Mouse (Mus musculus) frontal cortex, adult 2 months (tissue): ENCODE measurements at regions not wholly inside any gene's neighbourhood (a gene's known extent, or its start where the extent isn't known, plus 50 kb on each side); places are given as distances from the start of the nearest gene placed in this dataset.
"Not testable (repeated sequence)": the region's sequence is repeated elsewhere in the genome, so short reads cannot be mapped to it uniquely, and the experiment has no call there.

Experiments
- DNase-seq, 2 experiments: peaks; one replicate each; pipeline ENCODE4 v3.0.0; 2022; ENCODE audit warnings: low spot score in 1 of 2; ENCODE audit errors: extremely low spot score in 1 of 2

DNA sequence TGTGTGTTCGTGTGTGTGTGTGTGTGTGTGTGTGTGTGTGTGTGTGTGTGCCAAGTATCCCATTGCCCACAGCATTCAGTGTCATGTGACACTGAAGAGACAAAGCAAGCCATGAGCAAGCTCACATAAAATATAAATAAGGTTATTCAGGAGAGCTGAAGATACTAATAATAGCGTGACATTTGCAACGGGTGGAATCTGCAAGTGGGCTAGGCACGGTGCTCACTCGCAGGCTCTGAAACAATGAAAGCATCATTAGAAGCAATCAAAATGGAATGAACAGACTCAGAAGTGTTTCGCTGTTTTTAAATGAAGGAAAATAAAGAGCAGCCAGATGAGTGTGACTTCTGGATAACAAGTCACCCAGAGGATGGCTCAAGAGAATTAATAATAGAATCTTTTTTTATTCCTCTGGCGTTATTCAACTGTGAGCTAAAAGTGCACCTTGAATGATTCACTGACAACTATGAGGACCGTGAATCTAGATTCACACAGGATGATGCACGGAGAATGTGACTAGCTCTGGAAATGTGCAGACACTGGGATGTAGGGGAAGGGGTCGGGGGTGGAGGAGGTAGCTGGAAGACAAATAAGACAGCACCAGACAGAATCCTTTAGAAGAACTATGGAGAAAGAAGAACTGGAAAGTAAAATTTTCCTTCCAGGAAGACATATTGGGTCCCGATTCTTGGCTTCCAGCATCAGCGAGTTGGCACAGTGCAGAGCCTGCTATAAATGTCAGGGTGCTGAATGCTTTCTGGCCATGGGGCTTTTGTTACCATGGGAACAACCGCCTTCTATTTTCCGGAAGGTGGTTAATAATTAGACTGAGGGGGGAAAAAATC is 55.3 kb downstream of the Actbl2 start:
- peak; percentile 38 to 63 for DNase-seq

DNA sequence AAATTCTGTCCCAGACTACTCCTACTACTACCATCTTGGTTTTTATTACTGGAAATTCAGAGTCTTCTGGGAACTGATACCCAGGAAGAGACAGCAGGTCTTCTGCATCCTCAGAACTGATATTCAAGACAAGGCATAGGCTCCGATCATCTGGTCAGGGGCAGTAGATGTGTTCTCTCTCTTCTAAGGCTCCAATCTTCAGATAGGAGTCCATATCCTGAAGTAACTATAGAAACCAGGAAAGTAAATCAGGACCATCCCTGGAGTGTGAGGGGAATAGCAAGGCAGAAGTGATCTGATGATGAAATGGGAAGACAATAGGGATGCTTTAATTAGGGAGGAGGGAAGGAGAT is 55.9 kb downstream of the Actbl2 start:
- DNase-seq, result no peak

DNA sequence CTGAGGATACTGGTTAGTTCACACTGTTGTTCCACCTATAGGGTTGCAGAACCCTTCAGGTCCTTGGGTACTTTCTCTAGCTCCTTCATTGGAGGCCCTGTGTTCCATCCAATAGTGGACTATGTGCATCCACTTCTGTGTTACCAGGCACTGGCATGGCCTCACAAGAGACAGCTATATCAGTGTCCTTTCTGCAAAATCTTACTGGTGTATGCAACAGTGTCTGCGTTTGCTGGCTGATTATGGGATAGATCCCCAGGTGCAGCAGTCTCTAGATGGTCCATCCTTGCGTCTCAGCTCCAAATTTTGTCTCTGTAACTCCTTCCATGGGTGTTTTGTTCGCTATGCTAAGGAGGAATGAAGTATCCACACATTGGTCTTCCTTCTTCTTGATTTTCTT is 58.7 kb downstream of the Actbl2 start:
- not testable (repeated sequence) for DNase-seq

DNA sequence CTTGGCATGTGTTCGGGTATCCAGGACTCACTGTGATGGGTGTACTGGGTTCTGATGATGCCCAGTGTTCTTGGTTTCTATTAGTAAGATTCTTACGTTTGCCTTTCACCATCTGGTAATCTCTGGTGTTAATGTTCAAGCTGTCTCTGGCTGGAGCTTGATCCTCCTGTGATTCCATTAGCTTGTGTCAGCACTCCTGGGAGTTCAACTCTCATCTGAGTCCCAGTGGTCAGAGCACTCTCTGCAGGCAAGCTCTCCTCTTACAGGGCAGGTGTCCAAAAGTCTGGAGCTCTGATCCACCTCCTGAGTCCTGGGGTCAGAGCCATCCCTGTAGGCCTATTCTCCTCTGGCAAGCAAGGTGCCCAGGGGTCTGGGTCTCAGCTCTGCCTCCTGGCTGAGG is 63.1 kb downstream of the Actbl2 start:
- not testable (repeated sequence) for DNase-seq

DNA sequence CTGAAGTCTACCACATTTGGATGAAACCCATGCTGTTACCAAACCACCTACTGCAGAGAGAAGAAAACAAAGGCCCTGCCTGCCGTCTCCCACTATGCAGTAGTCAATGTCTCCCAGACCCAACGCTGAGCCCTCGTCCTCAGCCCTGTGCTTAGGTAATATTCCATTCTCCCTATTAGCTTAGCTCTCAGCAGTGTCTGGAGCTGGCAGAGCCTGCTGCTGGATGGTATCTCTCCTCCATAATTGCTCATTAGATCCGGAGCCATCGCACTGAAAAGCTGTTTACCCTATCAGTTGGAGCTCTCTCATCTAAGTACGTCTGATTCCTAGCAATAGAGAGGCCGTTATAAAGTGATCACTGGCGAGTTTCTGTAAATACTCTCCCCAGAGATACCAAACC is 68.4 kb downstream of the Actbl2 start:
- DNase-seq, result no peak

DNA sequence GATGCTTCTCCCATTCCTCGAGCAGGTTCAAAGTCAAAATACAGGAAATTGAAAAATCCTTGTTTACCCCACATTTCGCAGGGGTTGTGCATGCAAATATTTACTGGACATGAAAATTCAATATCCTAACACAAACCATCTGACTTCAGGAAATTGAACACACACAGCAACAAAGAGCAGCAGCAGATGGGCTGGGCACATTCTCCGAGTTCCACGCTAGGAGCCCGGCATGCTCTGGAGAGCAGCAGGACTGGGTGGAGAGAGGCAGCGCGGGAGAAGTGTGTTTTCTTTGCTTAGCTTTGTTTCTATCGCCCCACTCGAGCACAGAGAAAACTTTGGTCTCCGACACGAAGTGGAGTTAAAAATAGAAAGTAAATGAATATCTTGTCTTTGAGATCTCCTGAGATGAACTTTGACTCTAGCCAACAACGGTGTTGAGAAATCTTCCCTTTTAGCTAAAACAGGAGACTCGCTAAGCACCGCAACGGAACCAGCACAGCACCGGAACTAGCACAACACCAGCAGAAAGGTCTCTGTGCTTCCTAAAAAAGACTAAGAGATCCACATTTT is 71.4 kb downstream of the Actbl2 start:
- DNase-seq, result no peak

DNA sequence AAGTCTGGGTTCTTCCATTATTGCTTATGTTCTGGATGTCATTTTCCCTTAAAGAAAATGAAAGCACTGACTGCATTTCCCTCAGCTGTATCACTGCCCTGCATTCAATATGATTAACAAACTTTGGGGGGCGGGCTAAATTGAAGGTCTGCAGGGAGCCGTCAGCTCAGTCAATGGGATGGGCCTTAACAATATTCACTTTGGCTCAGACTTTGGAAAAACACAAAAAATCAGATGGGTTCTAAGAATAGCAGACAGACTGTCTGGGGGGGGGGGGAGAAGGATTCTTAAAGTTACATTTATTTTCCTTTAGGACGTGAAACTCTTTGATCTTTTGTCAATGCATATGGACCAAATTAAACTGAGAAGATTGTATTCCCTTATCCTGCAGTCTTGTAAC is 78.2 kb downstream of the Actbl2 start:
- DNase-seq, result no peak

DNA sequence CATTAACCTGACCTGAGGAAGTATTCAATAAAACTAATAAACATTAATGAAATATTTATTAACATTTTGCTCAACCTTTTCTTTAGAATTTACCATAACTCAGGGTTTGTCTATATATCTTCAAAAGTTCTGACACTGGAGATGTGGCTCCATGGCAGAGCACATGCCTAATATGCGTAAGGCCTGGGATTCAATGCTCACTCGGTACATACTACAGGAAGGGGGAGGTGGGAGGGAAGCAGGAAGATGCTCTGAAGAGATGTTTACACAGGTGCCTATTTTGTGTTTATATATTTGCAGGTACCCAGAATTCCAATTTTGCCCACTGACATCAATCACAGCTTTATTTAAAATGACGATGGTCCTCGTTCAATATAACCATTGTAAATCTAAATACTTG is 79.0 kb downstream of the Actbl2 start:
- DNase-seq, result no peak

DNA sequence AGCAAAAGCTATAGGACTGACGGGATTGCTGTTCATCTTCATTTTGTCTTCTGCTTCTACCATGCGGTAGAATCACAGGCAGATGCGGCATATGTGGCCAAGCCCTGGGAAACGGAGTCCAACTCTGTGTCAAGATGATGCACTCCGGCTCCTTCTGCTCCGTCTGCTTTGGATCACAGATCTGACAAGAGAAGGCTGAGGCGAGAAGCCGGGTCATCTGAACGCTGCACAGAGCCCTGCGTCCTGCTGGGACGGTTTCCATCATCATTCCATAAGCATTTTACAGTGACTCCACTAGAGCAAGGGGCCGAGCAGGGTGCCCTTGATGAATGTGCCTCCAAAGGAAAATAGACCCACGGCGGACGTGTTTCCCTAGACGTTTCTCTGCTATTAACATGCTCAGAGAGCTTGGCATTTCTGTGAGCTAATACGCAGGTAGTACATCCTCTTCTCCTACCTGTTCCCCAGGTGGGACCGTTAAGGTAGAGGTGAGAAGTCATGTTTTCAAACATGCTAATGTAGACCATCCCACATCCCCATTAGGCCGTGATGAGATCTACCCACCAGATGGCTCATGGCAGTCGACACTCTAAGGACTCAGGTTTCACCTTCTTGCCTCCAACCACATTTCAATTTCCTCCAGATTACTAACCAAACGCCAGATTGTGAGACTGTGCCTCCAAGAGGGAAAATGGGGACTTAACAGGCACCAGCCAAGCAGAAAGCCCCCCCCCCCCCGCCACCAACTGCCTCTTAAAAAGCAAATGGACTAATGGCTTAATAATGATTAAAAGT is 79.6 kb downstream of the Actbl2 start:
- DNase-seq, result no peak

DNA sequence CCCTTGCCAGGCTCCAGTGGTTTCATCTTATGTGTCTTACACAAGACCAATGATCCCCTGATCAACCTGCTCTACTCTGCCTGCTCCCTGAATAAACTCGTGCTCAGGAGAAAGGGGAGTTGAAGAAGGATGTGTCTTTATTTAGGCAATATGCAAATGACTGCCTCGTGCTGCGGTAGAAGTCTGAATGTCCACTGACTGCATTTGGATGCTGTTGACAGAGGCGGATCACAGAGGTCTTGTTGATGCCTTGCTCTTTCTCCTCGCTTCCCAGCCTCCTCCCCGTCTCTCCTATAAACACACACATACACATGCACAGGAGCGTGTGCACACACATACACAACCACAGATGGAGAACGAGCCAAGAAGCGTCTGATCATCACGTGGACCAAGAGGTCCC is 90.2 kb downstream of the Actbl2 start:
- DNase-seq, result no peak

DNA sequence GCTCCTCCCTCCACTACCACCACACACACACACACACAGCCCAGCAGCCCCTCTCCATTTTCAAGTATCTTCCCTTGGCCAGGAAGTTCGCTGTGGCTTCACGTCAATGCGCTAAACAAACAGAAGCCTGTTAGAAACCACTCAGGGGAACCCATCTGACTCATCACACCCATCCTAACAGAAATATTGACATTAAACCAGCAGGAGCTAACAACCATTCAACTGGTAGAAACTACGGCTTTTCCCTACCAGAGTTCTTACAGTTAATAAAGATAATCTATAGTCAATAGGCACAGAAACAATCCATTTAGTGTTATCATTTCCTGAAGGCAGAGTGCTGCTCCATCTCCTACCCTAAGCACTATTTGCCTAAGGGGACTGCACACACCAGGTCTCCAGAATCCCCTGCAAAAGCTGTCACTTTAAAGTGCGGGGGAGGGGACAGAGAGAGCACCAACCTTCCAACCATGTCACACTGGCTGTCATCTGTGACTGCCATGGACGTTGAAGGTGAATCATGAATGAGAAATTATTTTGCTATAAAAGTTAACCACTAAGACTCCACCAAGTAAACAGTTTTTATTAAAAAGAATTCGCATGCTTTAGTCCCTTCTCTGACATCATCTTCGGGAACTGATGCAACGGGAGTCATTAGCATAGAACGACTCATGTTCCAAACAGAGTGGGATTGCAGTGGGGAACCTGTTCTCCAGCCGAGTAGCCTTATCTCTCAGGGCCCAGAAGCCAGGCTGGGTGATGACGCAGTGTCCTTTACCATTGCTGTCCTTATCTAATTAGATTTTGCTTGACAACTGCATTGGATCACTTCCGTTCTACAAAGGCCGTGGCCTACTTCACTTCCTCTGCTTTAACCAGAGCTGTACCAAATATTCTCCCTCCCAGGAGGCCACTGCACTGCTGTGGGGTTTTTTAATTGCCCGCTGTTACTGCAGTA is 91.0 kb downstream of the Actbl2 start:
- DNase-seq, result no peak

DNA sequence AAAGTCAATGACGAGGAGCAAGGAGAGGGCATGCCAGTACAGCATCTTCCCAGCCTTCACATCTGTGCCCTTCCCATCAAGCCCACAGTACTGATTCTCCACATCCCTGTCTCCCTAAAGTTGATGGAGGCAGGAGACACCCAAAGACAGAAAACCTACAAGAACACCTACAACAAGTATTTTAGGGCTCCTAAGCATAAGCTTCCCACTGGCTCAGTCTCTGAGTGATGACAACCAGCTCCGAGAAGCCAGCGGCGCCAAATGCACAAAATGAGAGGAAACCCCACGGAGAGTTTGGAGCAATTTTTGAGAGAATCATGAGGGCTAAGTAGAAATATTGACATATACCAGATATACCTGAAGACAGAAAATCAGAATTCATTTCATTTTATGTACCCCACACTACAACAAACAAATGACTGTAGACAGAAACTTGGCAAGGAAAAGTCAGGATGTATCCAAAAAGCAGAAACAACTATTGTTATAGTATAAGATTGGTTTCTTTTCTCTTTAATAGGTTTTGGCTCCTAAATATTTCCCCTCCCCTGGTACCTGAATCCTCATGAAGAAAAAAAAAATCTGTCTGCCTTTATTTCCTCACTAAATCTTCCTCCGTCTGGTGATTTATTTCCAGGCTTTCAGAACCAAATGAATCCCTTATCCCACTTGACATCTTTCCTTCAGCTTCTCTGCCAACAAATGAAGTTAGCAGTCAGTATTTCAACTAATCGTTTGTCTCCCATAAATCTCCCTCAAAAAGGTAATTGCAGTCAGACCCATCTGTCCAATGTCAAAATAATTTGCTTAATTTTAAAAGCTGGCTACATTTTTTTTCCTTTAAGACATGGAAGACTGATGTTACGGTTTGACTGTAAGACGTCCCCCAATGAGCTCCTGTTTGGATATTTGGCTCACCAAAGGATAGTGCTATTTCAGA is 102.0 kb downstream of the Actbl2 start:
- DNase-seq, result peak in 1 of 2 experiments; percentile 60

DNA sequence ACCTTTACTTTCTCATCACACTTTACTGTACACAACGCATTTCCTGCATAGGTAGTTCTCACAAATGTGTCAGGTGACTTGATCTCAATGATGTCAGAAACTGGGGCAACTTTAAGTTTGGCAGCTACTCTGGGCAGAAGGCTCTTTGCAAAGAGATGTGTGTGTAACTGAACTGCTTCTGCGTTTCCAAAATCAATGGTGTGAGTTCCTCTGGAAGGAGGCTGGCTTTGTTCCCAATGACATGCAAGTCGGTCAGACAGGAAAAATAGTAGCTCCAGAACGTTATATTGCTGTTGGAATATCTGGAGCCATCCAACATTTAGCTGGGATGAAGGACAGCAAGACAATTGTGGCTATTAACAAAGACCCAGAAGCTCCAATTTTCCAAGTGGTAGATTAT is 106.6 kb downstream of the Actbl2 start:
- DNase-seq, result peak in 1 of 2 experiments; percentile 33

DNA sequence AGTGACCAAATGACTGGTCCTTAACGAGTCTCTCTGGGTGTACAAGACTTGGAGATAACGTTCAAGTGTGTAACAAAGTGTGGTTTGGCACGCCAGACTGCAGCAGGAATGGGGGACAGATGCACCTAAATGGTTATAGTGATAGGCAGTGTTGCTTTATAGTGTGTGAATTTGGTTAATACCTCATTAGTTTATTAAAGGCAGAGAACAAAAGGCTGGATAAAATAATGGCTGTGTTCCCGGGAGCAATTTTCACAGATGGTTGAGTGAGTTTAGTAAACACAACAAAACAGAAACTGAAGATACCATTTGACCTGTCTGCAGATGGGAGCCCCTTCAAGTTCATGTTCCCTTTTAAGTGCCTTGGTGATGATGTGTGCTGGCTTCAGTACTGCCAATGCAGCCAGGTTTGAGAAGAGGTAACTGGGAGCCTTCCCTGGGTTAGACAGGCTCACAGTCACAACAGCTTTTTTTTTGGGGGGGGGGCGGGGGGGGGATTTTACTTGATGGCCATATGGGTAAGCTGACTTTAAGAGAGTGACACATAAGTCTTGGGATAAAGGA is 108.4 kb downstream of the Actbl2 start:
- DNase-seq, result no peak

DNA sequence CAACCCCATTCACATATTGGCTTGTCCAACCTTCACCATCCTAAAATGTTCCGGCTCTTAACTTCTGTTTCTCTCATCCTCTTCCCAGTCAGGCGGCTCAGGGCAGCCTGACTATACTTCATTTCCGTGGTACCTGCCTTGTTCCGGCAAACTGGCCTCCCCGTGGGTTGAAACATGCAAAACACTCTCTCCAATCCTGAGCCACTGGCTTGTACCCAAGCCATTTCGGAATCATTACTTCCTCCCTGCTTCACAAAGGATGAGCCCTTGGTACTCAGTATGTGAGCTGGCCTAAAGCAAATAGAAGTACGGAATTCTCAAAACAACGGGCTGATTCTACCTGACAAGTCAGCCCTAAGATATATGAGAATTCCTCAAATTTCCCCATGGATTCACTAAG is 112.1 kb downstream of the Actbl2 start:
- no peak for DNase-seq

DNA sequence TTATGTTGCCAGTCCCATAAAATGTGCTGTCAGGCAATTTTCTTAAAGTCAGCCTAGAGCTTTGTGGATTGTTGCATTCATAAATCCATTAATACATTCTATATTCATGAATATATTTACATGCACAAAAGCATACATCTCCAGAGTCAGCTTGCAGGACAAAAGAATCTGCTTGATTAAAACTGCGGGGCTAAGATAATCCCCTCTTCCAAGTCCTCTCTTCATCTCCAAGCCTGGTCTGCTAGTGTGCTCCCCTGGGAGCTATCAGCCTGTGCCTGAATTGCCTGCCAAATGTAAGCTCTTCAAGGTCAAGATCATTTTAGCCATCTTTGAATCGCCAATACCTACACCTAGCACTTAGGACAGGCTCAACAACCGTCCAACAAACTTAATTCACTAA is 112.8 kb downstream of the Actbl2 start:
- DNase-seq, result no peak

DNA sequence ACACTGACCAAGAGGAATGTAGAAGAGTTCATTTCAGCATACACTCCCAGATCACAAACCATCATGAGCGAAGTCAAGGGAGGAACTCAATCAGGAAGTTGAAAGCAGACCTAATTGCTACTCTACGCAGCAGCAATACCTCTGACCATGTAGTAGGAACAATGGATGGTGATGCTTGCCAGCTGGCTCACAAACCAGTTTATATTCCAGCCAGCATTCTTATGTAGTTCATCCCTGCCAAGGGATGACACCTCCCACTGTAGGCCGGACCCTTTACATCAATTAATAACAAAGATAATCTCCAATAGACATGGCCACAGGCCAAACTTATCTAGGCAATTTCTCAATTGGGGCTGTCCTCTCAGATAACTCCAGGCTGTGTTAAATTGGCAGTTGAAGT is 115.1 kb downstream of the Actbl2 start:
- DNase-seq, result no peak

DNA sequence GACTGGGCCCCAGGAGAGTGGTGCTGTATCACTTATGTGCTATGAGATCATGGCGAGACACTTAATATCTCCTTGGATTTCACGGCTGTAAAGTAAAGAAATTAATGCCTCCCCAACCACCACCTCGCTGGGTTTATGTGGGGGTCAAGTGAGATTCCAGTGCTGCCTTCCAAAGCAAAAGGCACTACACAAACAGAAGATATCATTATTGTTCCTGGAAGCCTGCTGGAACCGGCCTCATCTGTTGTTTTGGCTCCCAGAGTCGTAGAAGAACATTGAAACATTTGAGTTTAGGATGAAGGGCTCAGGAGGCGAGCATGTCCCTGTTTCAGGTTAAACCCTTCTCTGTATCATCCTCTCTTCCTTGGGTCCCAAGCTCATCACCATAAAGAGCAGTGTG is 116.6 kb downstream of the Gpbp1 start:
- no peak for DNase-seq

DNA sequence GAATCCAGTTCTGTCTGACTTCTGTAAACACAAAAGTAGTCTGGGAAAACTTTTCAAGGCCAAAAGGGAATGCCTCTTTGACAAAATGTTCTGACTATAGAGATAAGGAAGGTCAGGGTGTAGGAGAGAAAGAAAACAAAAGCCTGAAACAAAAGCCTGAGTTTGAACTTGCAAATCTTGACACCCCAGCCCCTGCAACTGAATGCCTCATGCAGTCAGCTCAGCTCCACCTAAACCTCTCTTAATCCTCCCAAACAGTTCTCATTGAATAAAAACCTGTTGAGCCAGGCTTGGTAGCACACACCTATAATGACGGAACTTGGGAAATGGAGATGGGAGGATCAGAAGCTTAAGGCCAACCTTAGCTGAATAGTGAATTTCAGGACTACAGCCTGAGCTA is 116.1 kb downstream of the Gpbp1 start:
- DNase-seq, result no peak
